In the genomic region with DNA sequence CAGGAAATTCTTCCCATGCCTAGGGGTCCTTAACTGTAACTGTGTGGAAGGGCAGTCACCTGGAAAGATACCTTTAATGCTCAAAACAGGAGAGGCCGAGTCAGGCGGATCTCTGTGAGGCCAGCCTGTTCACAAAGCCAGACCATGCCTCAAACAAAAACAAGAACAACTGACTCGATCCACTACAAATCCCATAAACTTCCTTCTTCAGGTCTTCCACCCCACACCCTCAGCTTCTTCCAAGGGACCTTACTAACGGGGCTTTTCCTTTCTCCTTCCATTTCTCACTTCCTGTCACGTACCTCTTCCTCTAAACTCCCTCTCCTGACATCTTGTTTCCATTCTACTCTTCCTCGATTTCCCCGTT, we compare ENCODE assay signal across 8 mouse cellular contexts. TPM values are rescaled to one million over a fixed set of nuclear protein-coding genes. Genes with fewer than 3 reads are reported as not detected.
A peak's percentile ranks its signal among the peaks of the same experiment; 100 is the strongest.
DNase-seq lines count a peak whose midpoint lies in the region; ATAC-seq and TF ChIP-seq lines count a peak whose summit lies in the region.

No protein-coding gene starts in this region.

- H3K4me1 ChIP-seq in kidney, postnatal 0 days (replicated peaks; ENCODE audit: insufficient read depth, low read length), result peaks cover 29% of the 10 kb centered on the region
- H3K4me1 ChIP-seq in embryonic facial prominence, embryonic 10.5 days, result peaks cover 61% of the 10 kb centered on the region
- peaks cover 44% of the 10 kb centered on the region for H3K4me1 ChIP-seq in hindbrain, embryonic 15.5 days (replicated peaks)
- H3K4me1 ChIP-seq in midbrain, postnatal 0 days (ENCODE audit: insufficient read depth, low read length), result peaks cover 24% of the 10 kb centered on the region

- H3K27me3 ChIP-seq in kidney, postnatal 0 days (ENCODE audit: insufficient read depth, low read length), result no peaks in the 10 kb centered on the region
- H3K27me3 ChIP-seq in embryonic facial prominence, embryonic 10.5 days (replicated peaks; ENCODE audit: low read depth, poor library complexity, severe bottlenecking), result no peaks in the 10 kb centered on the region
- H3K27me3 ChIP-seq in hindbrain, embryonic 15.5 days, result no peaks in the 10 kb centered on the region
- H3K27me3 ChIP-seq in midbrain, postnatal 0 days (ENCODE audit: insufficient read depth, low read length), result no peaks in the 10 kb centered on the region

- TF ChIP-seq CTCF in kidney, postnatal 0 days (IDR thresholded peaks at IDR 0.05; ENCODE audit: low read depth), result no peak
- TF ChIP-seq CTCF in midbrain, postnatal 0 days (IDR thresholded peaks at IDR 0.05), result no peak

- H3K4me2 ChIP-seq in kidney, postnatal 0 days (ENCODE audit: low read length), result peak overlapping the region; percentile 49
- peak overlapping the region; percentile 68 for H3K4me2 ChIP-seq in hindbrain, embryonic 15.5 days
- H3K4me2 ChIP-seq in midbrain, postnatal 0 days (ENCODE audit: low read depth, low read length, poor library complexity, severe bottlenecking), result peak overlapping the region; percentile 53

- 17% methylated on average over 7 of the region's 7 CpGs for WGBS in kidney, postnatal 0 days
- WGBS in embryonic facial prominence, embryonic 10.5 days, result 20% methylated on average over 7 of the region's 7 CpGs
- WGBS in hindbrain, embryonic 15.5 days, result 22% methylated on average over 7 of the region's 7 CpGs
- WGBS in midbrain, postnatal 0 days, result 25% methylated on average over 7 of the region's 7 CpGs

- no peak for ATAC-seq in kidney, postnatal 0 days (replicated peaks; ENCODE audit: low FRiP score, low read depth)
- ATAC-seq in hindbrain, embryonic 15.5 days (ENCODE audit: low FRiP score, low read depth), result no peak
- no peak for ATAC-seq in midbrain, postnatal 0 days (ENCODE audit: low FRiP score)

- H3K4me3 ChIP-seq in kidney, postnatal 0 days (replicated peaks; ENCODE audit: low read depth, low read length), result peak overlapping the region; percentile 34
- peak overlapping the region; percentile 79 for H3K4me3 ChIP-seq in embryonic facial prominence, embryonic 10.5 days
- peak overlapping the region; percentile 81 for H3K4me3 ChIP-seq in hindbrain, embryonic 15.5 days
- peak overlapping the region; percentile 92 for H3K4me3 ChIP-seq in midbrain, postnatal 0 days (ENCODE audit: low read depth, low read length)

- H3K27ac ChIP-seq in kidney, postnatal 0 days, result peak overlapping the region; percentile 94
- H3K27ac ChIP-seq in embryonic facial prominence, embryonic 10.5 days (replicated peaks), result peak overlapping the region; percentile 94
- peak overlapping the region; percentile 92 for H3K27ac ChIP-seq in hindbrain, embryonic 15.5 days (replicated peaks)
- peak overlapping the region; percentile 81 for H3K27ac ChIP-seq in midbrain, postnatal 0 days (ENCODE audit: low read depth, low read length)

- H3K9ac ChIP-seq in kidney, postnatal 0 days (ENCODE audit: low read depth, low read length), result peak overlapping the region; percentile 55; the same call in 1 of the 2 replicates
- H3K9ac ChIP-seq in hindbrain, embryonic 15.5 days, result peak overlapping the region; percentile 52
- peak overlapping the region; percentile 61 for H3K9ac ChIP-seq in midbrain, postnatal 0 days (replicated peaks; ENCODE audit: low read length, poor library complexity, severe bottlenecking)

- DNase-seq in kidney, postnatal 0 days (ENCODE audit: low spot score), result peak; percentile 40
- no peak for DNase-seq in kidney, postnatal 14 days
- no peak for DNase-seq in embryonic facial prominence, embryonic 10.5 days (ENCODE audit: low spot score)
- DNase-seq in midbrain, postnatal 0 days (ENCODE audit: low spot score), result no peak
- DNase-seq in frontal cortex, postnatal 36 days (ENCODE audit: low spot score in 2 of 2), result no peak
- DNase-seq in embryo, embryonic 10.5 days (ENCODE audit: low spot score), result no peak
- DNase-seq in natural killer cell, adult 2 months (ENCODE audit: low spot score in 2 of 2), result no peak

- peaks cover 16% of the 10 kb centered on the region for H3K36me3 ChIP-seq in kidney, postnatal 0 days (ENCODE audit: insufficient read depth, low read length)
- peaks cover 26% of the 10 kb centered on the region for H3K36me3 ChIP-seq in embryonic facial prominence, embryonic 10.5 days (replicated peaks)
- H3K36me3 ChIP-seq in hindbrain, embryonic 15.5 days, result peaks cover 16% of the 10 kb centered on the region
- H3K36me3 ChIP-seq in midbrain, postnatal 0 days (ENCODE audit: insufficient read depth, low read length), result peaks cover 18% of the 10 kb centered on the region

- no peaks in the 10 kb centered on the region for H3K9me3 ChIP-seq in kidney, postnatal 0 days (replicated peaks; ENCODE audit: low read length)
- no peaks in the 10 kb centered on the region for H3K9me3 ChIP-seq in embryonic facial prominence, embryonic 10.5 days
- no peaks in the 10 kb centered on the region for H3K9me3 ChIP-seq in hindbrain, embryonic 15.5 days
- H3K9me3 ChIP-seq in midbrain, postnatal 0 days (ENCODE audit: low read length), result no peaks in the 10 kb centered on the region

RNA-seq across cellular contexts. Expression of a gene that starts 3.9 kb away (rescaled TPM):
- 23.5 and 24.9 TPM in 2 replicates for polyA plus RNA-seq in kidney, postnatal 0 days (2015; fragmentation: Nextera tagmentation; extraction: Ambion mirVana)
- polyA plus RNA-seq in embryonic facial prominence, embryonic 10.5 days (2016; fragmentation: Nextera tagmentation; extraction: Ambion mirVana), result 44.4 and 45.8 TPM in 2 replicates
- polyA plus RNA-seq in hindbrain, embryonic 15.5 days (2015; fragmentation: Nextera tagmentation; extraction: Ambion mirVana), result 33.9 and 37.7 TPM in 2 replicates
- 37.4 and 38.0 TPM in 2 replicates for total RNA-seq in midbrain, postnatal 0 days (2014; rRNA removed)
- polyA plus RNA-seq in midbrain, postnatal 0 days (2015; fragmentation: Nextera tagmentation; extraction: Ambion mirVana), result 30.9 and 31.9 TPM in 2 replicates

RNA-seq across cellular contexts. Expression of a gene that starts 4.1 kb away (rescaled TPM):
- polyA plus RNA-seq in kidney, postnatal 0 days (2015; fragmentation: Nextera tagmentation; extraction: Ambion mirVana), result 3.4 and 3.5 TPM in 2 replicates
- polyA plus RNA-seq in embryonic facial prominence, embryonic 10.5 days (2016; fragmentation: Nextera tagmentation; extraction: Ambion mirVana), result 4.5 and 5.1 TPM in 2 replicates
- polyA plus RNA-seq in hindbrain, embryonic 15.5 days (2015; fragmentation: Nextera tagmentation; extraction: Ambion mirVana), result 18.3 and 18.5 TPM in 2 replicates
- total RNA-seq in midbrain, postnatal 0 days (2014; rRNA removed), result 153 and 161 TPM in 2 replicates
- polyA plus RNA-seq in midbrain, postnatal 0 days (2015; fragmentation: Nextera tagmentation; extraction: Ambion mirVana), result 15.7 and 18.6 TPM in 2 replicates

Comparison
In these comparisons a context has a peak if more than half of its experiments do, and no peak if none do; other contexts are left out.
1. H3K4me3 ChIP-seq: peak in every context shown above with its lines; median percentile 92 in midbrain, postnatal 0 days; 81 in hindbrain, embryonic 15.5 days; 79 in embryonic facial prominence, embryonic 10.5 days; 34 in kidney, postnatal 0 days.